Mouse (Mus musculus) lung, postnatal 14 days (tissue): Measurements from ENCODE around the gene Cgrrf1.

Experiments used
- DNase-seq: peaks from one replicate; pipeline ENCODE4 v3.0.0; 2021

The Cgrrf1 gene

GRCm38 (mm10) chr14:46823996-46824395, 7.9 kb upstream of the Cgrrf1 start:
- DNase-seq, result no peak

- no peak for DNase-seq
Measured at GRCm38 (mm10) chr14:46827430-46827829, 4.5 kb upstream of the Cgrrf1 start.

- DNase-seq, result no peak
Measured at GRCm38 (mm10) chr14:46831295-46831694, 630 bp upstream of the Cgrrf1 start.

- DNase-seq, result peak; percentile 34
Measured at GRCm38 (mm10) chr14:46832354-46833272, 688 bp downstream of the Cgrrf1 start.

GRCm38 (mm10) chr14:46839326-46839725, 7.4 kb downstream of the Cgrrf1 start:
- peak; percentile 4 for DNase-seq

- no peak for DNase-seq
Measured at GRCm38 (mm10) chr14:46845706-46846105, 13.8 kb downstream of the Cgrrf1 start.

GRCm38 (mm10) chr14:46848063-46848590, 16.2 kb downstream of the Cgrrf1 start:
- no peak for DNase-seq

- no peak for DNase-seq
Measured at GRCm38 (mm10) chr14:46848736-46849135, 16.8 kb downstream of the Cgrrf1 start.

GRCm38 (mm10) chr14:46849769-46850168, 17.8 kb downstream of the Cgrrf1 start:
- no peak for DNase-seq

GRCm38 (mm10) chr14:46853677-46854076, 21.8 kb downstream of the Cgrrf1 start:
- DNase-seq, result peak; percentile 19

- DNase-seq, result no peak
Measured at GRCm38 (mm10) chr14:46862922-46863321, 31.0 kb downstream of the Cgrrf1 start.

GRCm38 (mm10) chr14:46880935-46881334, 49.0 kb downstream of the Cgrrf1 start:
- peak; percentile 74 for DNase-seq

- no peak for DNase-seq
Measured at GRCm38 (mm10) chr14:46881581-46882430, 49.9 kb downstream of the Cgrrf1 start.

GRCm38 (mm10) chr14:46882431-46883067, 50.6 kb downstream of the Cgrrf1 start, which contains the start of gene Samd4:
Samd4 (plus strand) TSS chr14:46882854.
- DNase-seq, result peak; percentile 87

GRCm38 (mm10) chr14:46883068-46883870, 51.3 kb downstream of the Cgrrf1 start:
- DNase-seq, result peak; percentile 54

GRCm38 (mm10) chr14:46883871-46884441, 52.0 kb downstream of the Cgrrf1 start:
- peak; percentile 35 for DNase-seq

- DNase-seq, result peak; percentile 56
Measured at GRCm38 (mm10) chr14:46884701-46885428, 52.9 kb downstream of the Cgrrf1 start.

GRCm38 (mm10) chr14:46885429-46885755, 53.5 kb downstream of the Cgrrf1 start:
- no peak for DNase-seq

- peak; percentile 44 for DNase-seq
Measured at GRCm38 (mm10) chr14:46885891-46886301, 54.0 kb downstream of the Cgrrf1 start.

GRCm38 (mm10) chr14:46889096-46889495, 57.2 kb downstream of the Cgrrf1 start:
- DNase-seq, result no peak

GRCm38 (mm10) chr14:46893961-46894360, 62.0 kb downstream of the Cgrrf1 start:
- no peak for DNase-seq
